Mouse (Mus musculus): ENCODE measurements around the gene 2810459M11Rik. TPM values are rescaled to one million over a fixed set of nuclear protein-coding genes. Genes with fewer than 3 reads are reported as not detected.

2810459M11Rik gene
- 0.06 and 3.5 TPM in 2 replicates for polyA plus RNA-seq (2012; rRNA removed; ENCODE audit: low replicate concordance)

GRCm38 (mm10) chr1:86045848-86046805 lies at the start of gene 2810459M11Rik:
Gene 2810459M11Rik, plus strand, starts transcription at chr1:86045863.

DNA sequence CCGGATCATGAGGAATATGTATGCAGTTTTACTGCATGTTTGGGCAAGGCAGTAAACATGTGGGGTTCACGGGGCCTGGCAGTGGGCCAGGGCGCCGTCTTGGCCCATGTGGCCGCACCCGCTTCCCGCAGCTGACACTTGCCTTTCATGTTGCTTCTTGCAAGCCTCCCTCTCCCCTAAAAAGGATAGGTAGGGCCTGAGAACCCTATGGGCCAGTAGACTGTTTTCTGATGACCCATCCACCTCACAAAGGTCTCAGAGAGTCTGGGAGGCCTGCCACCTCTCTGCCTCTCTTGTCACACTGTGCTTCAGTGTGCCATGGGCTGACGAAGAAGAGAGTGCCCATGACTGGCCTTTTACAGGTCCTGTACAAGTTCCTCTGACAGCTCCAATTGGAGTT lies 29.1 kb upstream of the 2810459M11Rik start, which contains the start of gene Spata3:
Gene Spata3 (plus strand): TSS at position 301 of the 400 bp plus-strand sequence.

DNA sequence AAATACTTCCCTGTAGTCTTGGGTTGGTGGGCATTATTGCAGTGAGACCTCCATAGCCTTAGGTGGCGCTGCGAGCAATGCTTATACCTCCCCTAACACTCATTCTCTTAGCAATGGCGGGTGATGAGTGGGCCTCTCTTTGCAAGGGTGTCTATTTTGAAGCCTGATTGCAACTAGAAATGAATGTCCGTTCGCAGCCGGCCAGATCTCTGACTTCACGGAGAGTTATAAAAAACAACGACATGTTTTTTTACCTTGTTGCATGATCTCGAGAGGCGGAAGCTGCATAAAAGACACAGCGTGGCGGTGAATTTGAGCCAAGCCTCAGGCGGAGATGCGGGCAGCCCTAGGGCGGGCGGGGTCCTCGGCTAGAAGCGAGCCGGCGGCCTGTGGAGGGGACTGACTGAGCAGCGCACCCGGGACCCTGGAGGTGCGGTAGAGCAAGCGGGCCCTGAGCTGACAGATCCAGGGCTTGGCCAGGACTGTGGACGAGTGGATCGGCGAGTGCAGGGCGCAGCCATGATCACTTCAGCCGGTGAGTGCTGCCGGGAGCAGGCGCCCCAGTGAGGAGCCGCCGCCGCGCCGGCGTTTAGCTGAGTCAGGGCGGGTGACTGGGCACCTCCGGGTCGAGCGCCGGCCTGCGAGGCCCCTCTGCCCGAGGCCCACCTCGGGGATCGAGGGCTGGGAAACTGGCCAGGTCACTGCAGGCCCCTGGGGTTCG lies 18.8 kb downstream of the 2810459M11Rik start, which contains the start of gene Psmd1:
Gene Psmd1 (plus strand): TSS at position 117 of the 721 bp plus-strand sequence.

Other genes with a start within 250 kb of the 2810459M11Rik start
- gene Itm2c, start 151.6 kb upstream of the 2810459M11Rik start, polyA plus RNA-seq (2012; rRNA removed; ENCODE audit: low replicate concordance): 172 and 493 TPM in 2 replicates
- 1.0 TPM in 1 of 2 replicates, not detected in the other for gene 4933407L21Rik, start 117.4 kb upstream of the 2810459M11Rik start, polyA plus RNA-seq (2012; rRNA removed; ENCODE audit: low replicate concordance)
- 0.03 and 0.18 TPM in 2 replicates for gene Gpr55, start 84.9 kb upstream of the 2810459M11Rik start, polyA plus RNA-seq (2012; rRNA removed; ENCODE audit: low replicate concordance)
- 0.31 and 0.34 TPM in 2 replicates for gene Spata3, start 29.0 kb upstream of the 2810459M11Rik start, polyA plus RNA-seq (2012; rRNA removed; ENCODE audit: low replicate concordance)
- gene Psmd1, start 18.5 kb downstream of the 2810459M11Rik start, polyA plus RNA-seq (2012; rRNA removed; ENCODE audit: low replicate concordance): 88.2 and 95.5 TPM in 2 replicates
- gene Htr2b, start 66.1 kb downstream of the 2810459M11Rik start, polyA plus RNA-seq (2012; rRNA removed; ENCODE audit: low replicate concordance): 1.8 TPM in 1 of 2 replicates, not detected in the other
- gene Gm21972, start 87.8 kb downstream of the 2810459M11Rik start, polyA plus RNA-seq (2012; rRNA removed; ENCODE audit: low replicate concordance): not detected in 2 replicates
- 4.2 and 9.8 TPM in 2 replicates for gene Armc9, start 108.9 kb downstream of the 2810459M11Rik start, polyA plus RNA-seq (2012; rRNA removed; ENCODE audit: low replicate concordance)

All from subcutaneous adipose tissue, adult 2 months (tissue).